Mouse (Mus musculus) monocyte, adult 2 months (primary cell): ENCODE measurements around the gene Acin1.
A peak's percentile ranks its signal among the peaks of the same experiment; 100 is the strongest.
"Not testable (repeated sequence)": the region's sequence is repeated elsewhere in the genome, so short reads cannot be mapped to it uniquely, and the experiment has no call there.

Source experiments
- DNase-seq, 2 experiments: peaks; one replicate each; pipeline ENCODE4 v3.0.0; 2022; ENCODE audit warnings: low spot score in 2 of 2, low read depth in 1 of 2

Acin1 gene

GRCm38 (mm10) chr14:54644294-54644693, 42.4 kb downstream of the Acin1 start:
- no peak for DNase-seq

GRCm38 (mm10) chr14:54643011-54643410, 43.7 kb downstream of the Acin1 start:
- DNase-seq, result no peak

- DNase-seq, result no peak
Measured at GRCm38 (mm10) chr14:54642224-54642944, 44.3 kb downstream of the Acin1 start.

GRCm38 (mm10) chr14:54641305-54641969, 45.3 kb downstream of the Acin1 start, which contains the start of gene Cdh24:
Gene Cdh24, minus strand, starts transcription at chr14:54641364.
- DNase-seq, result peak; percentile 53 to 72

GRCm38 (mm10) chr14:54640946-54641304, 45.8 kb downstream of the Acin1 start, which contains the start of gene Gm17606:
Gene Gm17606, plus strand, starts transcription at chr14:54640952.
- no peak for DNase-seq

GRCm38 (mm10) chr14:54640121-54640520, 46.6 kb downstream of the Acin1 start:
- no peak for DNase-seq

- DNase-seq, result no peak
Measured at GRCm38 (mm10) chr14:54638210-54638609, 48.5 kb downstream of the Acin1 start.

GRCm38 (mm10) chr14:54636954-54637353, 49.8 kb downstream of the Acin1 start:
- DNase-seq, result peak in 1 of 2 experiments; percentile 47

- DNase-seq, result no peak
Measured at GRCm38 (mm10) chr14:54634182-54634581, 52.5 kb downstream of the Acin1 start.

GRCm38 (mm10) chr14:54632252-54632651, 54.5 kb downstream of the Acin1 start:
- no peak for DNase-seq

- no peak for DNase-seq
Measured at GRCm38 (mm10) chr14:54631240-54631599, 55.5 kb downstream of the Acin1 start.

GRCm38 (mm10) chr14:54630583-54631239, 56.0 kb downstream of the Acin1 start:
- no peak for DNase-seq

GRCm38 (mm10) chr14:54629797-54630196, 56.9 kb downstream of the Acin1 start:
- DNase-seq, result no peak

- DNase-seq, result no peak
Measured at GRCm38 (mm10) chr14:54628103-54628502, 58.6 kb downstream of the Acin1 start.

GRCm38 (mm10) chr14:54624976-54625375, 61.8 kb downstream of the Acin1 start:
- no peak for DNase-seq

- no peak for DNase-seq
Measured at GRCm38 (mm10) chr14:54623334-54623733, 63.4 kb downstream of the Acin1 start.

- no peak for DNase-seq
Measured at GRCm38 (mm10) chr14:54621133-54621532, 65.6 kb downstream of the Acin1 start, which contains the start of gene Psmb11. Gene Psmb11, plus strand, starts transcription at chr14:54621433.

- peak; percentile 69 to 83 for DNase-seq
Measured at GRCm38 (mm10) chr14:54617897-54618365, 68.8 kb downstream of the Acin1 start, which contains the start of gene Psmb5. Gene Psmb5, minus strand, starts transcription at chr14:54618022.

- no peak for DNase-seq
Measured at GRCm38 (mm10) chr14:54617152-54617896, 69.4 kb downstream of the Acin1 start.

- DNase-seq, result no peak
Measured at GRCm38 (mm10) chr14:54616226-54616825, 70.4 kb downstream of the Acin1 start.

GRCm38 (mm10) chr14:54614130-54614529, 72.6 kb downstream of the Acin1 start:
- not testable (repeated sequence) for DNase-seq
